Mouse (Mus musculus) erythroblast, embryonic 14.5 days (primary cell): ENCODE measurements around the gene Efna1. TPM values are rescaled to one million over a fixed set of nuclear protein-coding genes. Genes with fewer than 3 reads are reported as not detected.
A peak's percentile ranks its signal among the peaks of the same experiment; 100 is the strongest.

Source experiments
- H3K27me3 ChIP-seq: 2 replicates; pipeline ENCODE4 v1.6.1; 2012; ENCODE audit warnings: inconsistent platforms; ENCODE audit not compliant: control insufficient read depth
- H3K36me3 ChIP-seq: 2 replicates; pipeline ENCODE4 v1.6.1; 2012; ENCODE audit warnings: mild to moderate bottlenecking, inconsistent platforms; ENCODE audit not compliant: control insufficient read depth
- H3K4me1 ChIP-seq: 2 replicates; pipeline ENCODE4 v1.6.1; 2012; ENCODE audit warnings: inconsistent platforms; ENCODE audit not compliant: control insufficient read depth
- H3K4me3 ChIP-seq: replicated peaks from 2 replicates; pipeline ENCODE3; 2012; ENCODE audit warnings: moderate library complexity, mild to moderate bottlenecking, inconsistent platforms
- H3K9me3 ChIP-seq: 2 replicates; pipeline ENCODE4 v1.6.1; 2012; ENCODE audit warnings: low read length, inconsistent platforms, mixed read lengths; ENCODE audit not compliant: control insufficient read depth
- GATA1 ChIP-seq: IDR thresholded peaks from 2 replicates; pipeline ENCODE4 v1.6.1; 2012; ENCODE audit warnings: low read length, inconsistent platforms, mixed read lengths
- TAL1 ChIP-seq: IDR thresholded peaks from 3 replicates; pipeline ENCODE4 v1.6.1; 2012; ENCODE audit warnings: low read length, inconsistent platforms, mixed read lengths
- polyA plus RNA-seq: library from polyadenylated mRNA; stranded (reverse); fragments of >175 nt; gene quantifications from 2 replicates; pipeline ENCODE4 v1.2.3, GENCODE M21; 2012

Gene Efna1
- polyA plus RNA-seq, 1 experiment = 0.03 TPM

- TF ChIP-seq GATA1 = no peak
- Histone ChIP-seq H3K36me3 (no peaks in the 10 kb centered on the region), H3K4me3 (no peak overlapping the region), H3K9me3 (no peaks in the 10 kb centered on the region), H3K4me1 (peaks cover 16% of the 10 kb centered on the region), H3K27me3 (peaks cover 70% of the 10 kb centered on the region)
Observed at GRCm38 (mm10) chr3:89254994-89255393, 25.9 kb downstream of the Efna1 start.

DNA sequence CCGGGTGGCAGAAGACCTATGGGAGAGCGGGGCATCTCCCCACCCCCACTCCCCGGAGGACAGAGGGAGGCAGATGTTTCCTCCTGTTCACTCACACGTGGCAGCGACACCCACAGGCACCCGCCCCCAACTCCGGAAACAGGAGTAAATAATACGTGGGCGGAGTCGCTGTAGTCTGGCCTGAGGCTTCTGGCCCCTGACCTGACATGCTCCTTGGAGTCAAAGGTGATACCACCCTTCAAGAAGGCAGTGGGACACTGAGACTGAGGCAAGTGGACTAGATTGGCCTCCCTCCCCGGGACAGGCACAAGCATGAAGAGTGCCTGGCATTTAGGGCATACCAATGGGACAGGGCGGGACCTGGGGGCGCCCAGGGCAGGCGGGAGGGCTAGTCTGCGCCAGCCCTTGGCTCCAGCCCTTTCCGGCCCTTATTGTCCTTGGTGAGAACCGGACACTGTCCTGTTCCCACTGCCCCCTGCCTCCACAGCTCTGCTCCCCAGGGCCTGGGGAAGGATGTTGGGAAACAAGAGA lies 29.5 kb downstream of the Efna1 start:
- peaks cover 9% of the 10 kb centered on the region for H3K36me3 ChIP-seq
- H3K4me3 ChIP-seq = no peak overlapping the region
- peaks cover 40% of the 10 kb centered on the region for H3K27me3 ChIP-seq
- no peak for TF ChIP-seq GATA1
- TF ChIP-seq TAL1 = no peak
- H3K4me1 ChIP-seq = peaks cover 27% of the 10 kb centered on the region
- no peaks in the 10 kb centered on the region for H3K9me3 ChIP-seq

GRCm38 (mm10) chr3:89250435-89251040 lies 30.4 kb downstream of the Efna1 start:
- no peaks in the 10 kb centered on the region for H3K9me3 ChIP-seq
- peaks cover 36% of the 10 kb centered on the region for H3K4me1 ChIP-seq
- no peak overlapping the region for H3K4me3 ChIP-seq
- peaks cover 9% of the 10 kb centered on the region for H3K36me3 ChIP-seq
- TF ChIP-seq GATA1 = no peak
- peaks cover 41% of the 10 kb centered on the region for H3K27me3 ChIP-seq

DNA sequence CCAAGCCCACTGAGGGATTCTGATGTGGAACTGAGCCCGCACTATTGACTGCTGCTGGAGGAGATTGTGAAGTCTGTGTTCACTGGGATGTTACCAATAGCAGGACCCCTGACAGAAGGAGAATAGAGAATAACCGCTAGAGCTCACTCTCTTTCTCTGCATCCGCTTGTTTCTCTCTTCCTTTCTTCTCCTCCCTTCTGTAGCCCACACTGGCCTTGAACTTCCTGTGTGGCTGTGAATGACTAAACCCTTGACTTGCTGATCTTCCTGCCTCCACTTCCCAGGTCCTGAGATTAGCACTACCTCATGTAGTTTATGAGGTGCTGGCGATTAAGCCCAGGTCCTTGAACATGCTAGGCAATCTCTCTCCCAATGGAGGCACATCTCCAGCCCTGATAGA lies 33.5 kb downstream of the Efna1 start:
- H3K9me3 ChIP-seq = no peaks in the 10 kb centered on the region
- H3K4me3 ChIP-seq = no peak overlapping the region

DNA sequence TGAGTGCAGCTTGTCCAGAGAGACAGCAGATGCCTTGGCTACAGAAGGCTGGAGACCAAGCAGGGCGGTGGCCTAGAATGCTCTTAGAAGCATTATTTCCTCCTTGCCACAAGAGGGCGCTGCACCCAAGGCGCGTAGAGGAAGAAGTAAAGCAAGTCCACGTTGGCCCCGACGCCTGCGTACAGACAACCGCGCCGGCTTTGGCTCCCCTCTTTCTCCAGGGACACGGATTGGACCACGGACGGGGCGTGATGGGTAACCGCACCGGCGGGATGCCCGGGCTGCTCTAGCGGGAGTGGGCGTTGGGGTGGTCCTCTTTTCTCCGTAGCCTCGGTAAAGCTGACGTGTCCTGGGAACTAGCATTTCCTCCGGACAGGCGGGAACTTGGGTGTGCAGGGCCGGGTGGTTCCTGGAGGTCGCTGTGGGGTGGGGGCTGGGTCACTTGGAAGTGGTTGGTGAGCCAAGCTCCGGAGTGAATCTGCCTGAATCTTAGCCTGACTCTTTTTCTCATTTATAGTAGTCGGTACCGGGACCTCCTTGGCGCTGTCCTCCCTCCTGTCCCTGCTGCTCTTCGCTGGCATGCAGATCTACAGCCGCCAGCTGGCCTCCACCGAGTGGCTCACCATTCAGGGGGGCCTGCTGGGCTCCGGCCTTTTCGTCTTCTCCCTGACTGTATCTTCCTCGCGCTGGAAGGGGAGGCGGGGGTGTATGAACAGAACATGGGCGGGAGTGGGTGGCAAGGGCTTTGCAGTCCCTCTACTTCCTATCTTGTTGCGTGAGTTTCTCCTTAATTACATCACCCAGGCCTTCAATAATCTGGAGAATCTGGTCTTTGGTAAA lies 34.5 kb downstream of the Efna1 start, which contains the start of gene Trim46:
Gene Trim46 (minus strand): TSS at position 49 of the 840 bp plus-strand sequence.
- TF ChIP-seq GATA1 = no peak
- TF ChIP-seq TAL1 = no peak
- H3K9me3 ChIP-seq = no peaks in the 10 kb centered on the region
- peaks cover 9% of the 10 kb centered on the region for H3K36me3 ChIP-seq
- H3K4me3 ChIP-seq = peak within 1 kb of the TSS; percentile 82
- peaks cover 42% of the 10 kb centered on the region for H3K27me3 ChIP-seq
- peaks cover 46% of the 10 kb centered on the region for H3K4me1 ChIP-seq

More for the DNA sequence above, 33.5 kb downstream of the Efna1 start:
- peaks cover 48% of the 10 kb centered on the region for H3K4me1 ChIP-seq
- H3K27me3 ChIP-seq = peaks cover 52% of the 10 kb centered on the region
- peaks cover 9% of the 10 kb centered on the region for H3K36me3 ChIP-seq
- TF ChIP-seq GATA1 = no peak
- no peak for TF ChIP-seq TAL1

- H3K4me3 ChIP-seq = peak within 1 kb of the TSS; percentile 82
- TF ChIP-seq TAL1 (no peak), GATA1 (no peak)
- no peaks in the 10 kb centered on the region for H3K9me3 ChIP-seq
- H3K4me1 ChIP-seq = peaks cover 39% of the 10 kb centered on the region
- H3K36me3 ChIP-seq = peaks cover 9% of the 10 kb centered on the region
- H3K27me3 ChIP-seq = peaks cover 35% of the 10 kb centered on the region
Observed at GRCm38 (mm10) chr3:89245688-89246171, 35.2 kb downstream of the Efna1 start, which contains the start of gene Krtcap2. Krtcap2 (plus strand) TSS chr3:89245966.

DNA sequence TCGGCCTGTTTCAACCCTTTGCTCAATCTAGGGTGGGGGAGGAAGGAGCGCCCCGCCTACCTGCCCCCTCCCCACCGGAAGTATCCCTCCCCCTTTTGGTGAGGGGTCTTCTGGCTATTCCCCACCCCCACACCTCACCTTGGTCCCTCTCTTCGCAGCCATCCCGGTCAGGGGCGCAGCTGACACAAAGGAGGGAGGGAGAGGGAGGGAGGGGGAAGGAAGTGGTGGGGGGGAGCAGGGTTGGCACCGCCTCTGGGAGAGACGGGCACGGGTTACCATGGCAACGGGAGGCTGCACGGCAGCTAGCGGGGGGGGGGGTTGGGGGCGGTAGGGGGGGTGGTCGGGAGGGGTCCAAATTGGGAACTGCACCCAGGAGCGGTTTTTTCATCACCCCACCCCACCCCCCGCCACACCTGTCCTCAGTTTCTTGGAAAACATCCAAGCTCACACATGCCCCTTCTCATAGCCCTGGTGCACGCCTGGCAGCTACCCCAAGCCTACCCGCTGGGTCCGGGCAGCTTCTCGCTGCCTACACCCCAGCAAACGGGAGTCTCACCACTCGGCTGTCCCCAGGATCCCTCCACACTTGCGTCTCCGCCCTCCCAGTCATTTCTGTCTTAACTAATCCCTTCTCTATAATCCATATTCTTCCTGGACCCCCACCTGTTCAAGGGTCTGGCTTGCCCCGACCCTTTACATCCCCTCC lies 35.8 kb downstream of the Efna1 start:
- H3K4me1 ChIP-seq = peaks cover 35% of the 10 kb centered on the region

GRCm38 (mm10) chr3:89244158-89244981 lies 36.6 kb downstream of the Efna1 start:
- H3K9me3 ChIP-seq = no peaks in the 10 kb centered on the region
- TF ChIP-seq TAL1 = no peak
- TF ChIP-seq GATA1 = no peak
- H3K4me1 ChIP-seq = peaks cover 35% of the 10 kb centered on the region
- H3K27me3 ChIP-seq = peaks cover 30% of the 10 kb centered on the region
- peaks cover 3% of the 10 kb centered on the region for H3K36me3 ChIP-seq
- no peak overlapping the region for H3K4me3 ChIP-seq

More for the DNA sequence above, 35.8 kb downstream of the Efna1 start:
- no peak overlapping the region for H3K4me3 ChIP-seq
- H3K9me3 ChIP-seq = no peaks in the 10 kb centered on the region
- no peak for TF ChIP-seq GATA1
- no peak for TF ChIP-seq TAL1
- H3K36me3 ChIP-seq = peaks cover 9% of the 10 kb centered on the region
- H3K27me3 ChIP-seq = peaks cover 30% of the 10 kb centered on the region
